Mouse (Mus musculus): ENCODE data around the gene Ppfia3. TPM values are rescaled to one million over a fixed set of nuclear protein-coding genes. Genes with fewer than 3 reads are reported as not detected.

Gene Ppfia3
- polyA plus RNA-seq, 1 experiment: 70.3 TPM

- no peak for DNase-seq (ENCODE audit: low read depth, low spot score)
These were observed 41.0 kb downstream of the Ppfia3 start for GRCm38 (mm10) chr7:45325800-45326199.

GRCm38 (mm10) chr7:45323069-45323468 is 43.8 kb downstream of the Ppfia3 start:
- DNase-seq (ENCODE audit: low read depth, low spot score): no peak
- WGBS: 29% methylated on average over 5 of the region's 5 CpGs

GRCm38 (mm10) chr7:45322245-45322644 is 44.6 kb downstream of the Ppfia3 start:
- no peak for DNase-seq (ENCODE audit: low read depth, low spot score)
- WGBS: 85% methylated on average over 4 of the region's 4 CpGs

GRCm38 (mm10) chr7:45316536-45316935 is 50.3 kb downstream of the Ppfia3 start:
- no peak for DNase-seq (ENCODE audit: low read depth, low spot score)
- WGBS: 33% methylated on average over 14 of the region's 14 CpGs

DNA sequence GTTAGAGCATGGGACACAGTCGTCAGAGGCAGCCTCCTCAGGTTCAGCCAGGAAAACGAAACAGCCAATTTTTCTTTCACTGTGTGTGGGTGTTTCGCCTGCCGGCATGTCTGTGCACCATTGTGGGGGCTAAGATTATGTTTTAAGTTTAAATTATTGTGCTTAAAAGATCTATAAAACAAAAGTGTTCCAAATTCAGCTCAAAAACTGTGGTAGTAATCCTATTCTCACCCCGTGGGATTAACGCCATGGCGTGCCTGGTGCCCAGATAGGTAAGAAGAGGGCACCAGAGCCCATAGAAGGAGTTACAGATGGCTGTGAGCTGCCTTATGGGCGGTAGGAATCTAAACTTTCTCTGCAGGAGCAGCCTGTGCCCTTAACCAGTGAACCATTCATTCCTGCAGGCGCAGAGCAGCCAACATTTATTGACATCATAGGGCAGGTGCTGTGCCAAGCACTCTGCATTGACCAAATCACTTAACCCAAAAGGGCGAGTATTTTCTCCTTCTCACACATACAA is 51.6 kb downstream of the Ppfia3 start:
- no peak for DNase-seq (ENCODE audit: low read depth, low spot score)
- 71% methylated on average over 10 of the region's 10 CpGs for WGBS

GRCm38 (mm10) chr7:45313495-45313894 is 53.3 kb downstream of the Ppfia3 start:
- WGBS: 15% methylated on average over 9 of the region's 9 CpGs

DNA sequence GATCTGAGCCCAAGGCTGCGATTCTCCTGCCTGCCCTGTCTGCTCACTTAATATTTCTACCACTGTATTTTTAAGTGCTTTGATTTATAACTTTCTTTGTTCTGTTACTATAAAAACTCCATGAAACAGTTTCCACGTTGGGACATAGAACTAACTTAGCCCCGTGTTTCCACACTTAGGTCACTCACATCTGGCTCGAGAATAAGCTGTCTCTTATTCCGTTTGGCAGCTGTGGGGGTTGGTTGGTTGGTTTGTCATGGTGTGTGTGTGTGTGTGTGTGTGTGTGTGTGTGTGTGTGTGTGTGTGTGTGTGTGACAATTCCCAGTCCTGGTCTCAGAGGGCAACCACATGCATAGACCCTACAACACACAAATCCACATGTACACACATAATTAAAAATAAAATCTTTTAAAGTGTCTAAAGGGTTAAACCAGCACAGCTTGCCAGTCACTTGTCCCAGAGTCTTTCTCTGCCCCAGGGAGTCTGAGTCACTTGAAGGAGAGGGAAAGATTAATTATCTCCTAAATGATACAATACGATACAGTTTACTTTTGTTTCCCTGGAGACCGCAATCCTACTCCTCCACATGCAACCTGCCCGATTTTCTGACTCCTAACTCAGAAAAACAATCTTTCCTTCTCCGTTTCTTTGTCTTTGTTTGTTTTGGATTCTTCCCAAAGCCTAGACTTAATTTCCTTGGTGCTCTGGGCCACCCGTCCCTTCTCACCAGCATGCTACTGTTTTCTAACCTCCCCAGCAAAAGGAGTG is 53.9 kb downstream of the Ppfia3 start:
- peak; percentile 66 for DNase-seq (ENCODE audit: low read depth, low spot score)
- WGBS: 19% methylated on average over 10 of the region's 10 CpGs

More at GRCm38 (mm10) chr7:45313495-45313894, 53.3 kb downstream of the Ppfia3 start:
- DNase-seq (ENCODE audit: low read depth, low spot score): no peak

DNA sequence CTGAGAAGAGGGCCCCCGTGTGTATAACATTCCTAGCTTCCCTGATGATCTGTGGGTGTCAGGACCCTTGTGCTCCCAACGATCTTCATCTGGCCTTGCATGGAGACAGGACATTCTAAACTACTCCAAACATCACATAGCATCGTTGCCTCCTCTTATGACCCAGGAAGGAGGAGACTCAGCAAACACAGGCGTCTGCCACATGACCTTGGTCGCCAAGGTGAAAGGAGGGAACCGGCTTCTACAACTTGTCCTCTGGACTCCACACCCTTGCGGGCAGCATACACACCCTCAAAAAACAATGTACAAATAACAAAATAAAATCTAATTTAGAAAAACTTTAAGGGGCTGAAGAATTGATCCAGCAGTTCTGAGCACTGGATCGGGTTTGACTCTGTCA is 54.8 kb downstream of the Ppfia3 start:
- 25% methylated on average over 8 of the region's 8 CpGs for WGBS
- peak; percentile 71 for DNase-seq (ENCODE audit: low read depth, low spot score)

DNA sequence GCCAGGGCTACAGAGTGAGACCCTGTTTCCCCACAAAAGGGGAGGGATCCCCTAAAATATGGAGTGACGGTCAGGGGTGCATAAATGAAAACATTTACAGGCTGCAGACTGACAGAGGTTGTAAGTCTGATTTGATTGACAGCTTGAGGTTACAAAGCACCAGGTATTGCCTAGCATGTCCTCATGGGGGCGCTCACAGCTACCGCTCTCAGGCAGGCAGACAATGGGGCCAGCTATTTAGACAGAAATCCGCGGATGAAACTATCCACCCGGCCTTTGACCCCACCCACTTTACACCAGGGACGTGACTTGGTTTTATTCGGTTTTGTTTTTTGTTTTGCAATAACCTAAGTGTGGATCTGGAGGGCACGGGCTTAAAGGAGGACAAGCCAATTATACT is 57.4 kb downstream of the Ppfia3 start:
- 12% methylated on average over 9 of the region's 9 CpGs for WGBS
- DNase-seq (ENCODE audit: low read depth, low spot score): no peak

DNA sequence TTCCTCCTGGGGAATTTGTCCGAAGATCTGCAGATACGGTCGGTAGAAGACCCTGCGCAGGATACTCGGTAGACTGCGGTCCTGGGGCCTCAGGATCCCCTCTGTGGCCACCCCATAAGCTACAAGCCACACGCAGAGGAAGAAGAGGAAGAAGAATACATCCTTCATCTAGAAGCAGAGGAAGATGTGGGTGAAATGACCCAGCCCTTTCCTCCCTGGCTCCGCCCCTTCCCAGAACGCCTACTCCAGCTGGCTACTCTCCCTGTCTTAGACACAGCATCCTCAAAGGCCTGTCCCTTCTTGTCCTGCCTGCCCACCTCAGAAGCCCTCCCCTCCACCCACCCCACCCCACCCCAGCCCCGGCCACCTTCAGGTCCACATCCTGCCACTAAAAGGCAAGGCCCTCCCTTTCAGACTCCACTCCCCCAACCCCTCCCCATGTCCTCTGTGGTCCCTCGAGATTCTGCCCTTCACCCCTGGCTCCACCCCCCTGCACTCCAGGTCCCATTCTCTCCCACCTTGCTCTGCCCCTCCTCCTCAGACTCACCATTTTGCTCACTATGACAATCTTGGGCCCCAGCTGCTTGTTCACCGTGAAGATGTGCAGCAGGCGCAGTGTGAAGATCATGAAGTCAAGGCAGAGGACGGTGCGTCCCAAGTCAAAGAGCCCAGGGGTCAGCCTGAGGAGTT is 58.1 kb downstream of the Ppfia3 start:
- 76% methylated on average over 15 of the region's 15 CpGs for WGBS
- no peak for DNase-seq (ENCODE audit: low read depth, low spot score)

- DNase-seq (ENCODE audit: low read depth, low spot score): no peak
- 13% methylated on average over 17 of the region's 17 CpGs for WGBS
These were observed 61.5 kb downstream of the Ppfia3 start for GRCm38 (mm10) chr7:45305275-45305674.

DNA sequence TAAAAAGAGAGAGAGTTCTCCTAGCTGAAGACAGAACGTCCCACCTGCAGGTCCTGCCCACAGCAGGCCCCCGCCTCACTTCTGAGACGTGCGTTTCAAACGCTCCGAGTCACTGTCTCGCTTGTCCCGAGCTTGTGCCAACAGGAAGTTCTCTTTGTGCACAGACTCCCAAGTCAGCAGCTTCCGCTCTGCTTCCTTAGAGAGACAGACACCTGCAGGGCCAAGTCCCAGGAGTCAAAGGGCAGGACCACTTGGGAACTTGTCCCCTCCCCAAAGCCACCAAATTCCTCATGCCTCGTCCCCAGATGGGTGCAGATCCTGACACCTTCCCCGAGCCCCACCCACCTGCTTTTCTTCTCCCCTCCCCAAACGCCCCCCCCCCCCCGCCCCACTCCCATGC is 62.0 kb downstream of the Ppfia3 start:
- DNase-seq (ENCODE audit: low read depth, low spot score): no peak
- whole genome bisulfite sequencing: 48% methylated on average over 12 of the region's 13 CpGs

DNA sequence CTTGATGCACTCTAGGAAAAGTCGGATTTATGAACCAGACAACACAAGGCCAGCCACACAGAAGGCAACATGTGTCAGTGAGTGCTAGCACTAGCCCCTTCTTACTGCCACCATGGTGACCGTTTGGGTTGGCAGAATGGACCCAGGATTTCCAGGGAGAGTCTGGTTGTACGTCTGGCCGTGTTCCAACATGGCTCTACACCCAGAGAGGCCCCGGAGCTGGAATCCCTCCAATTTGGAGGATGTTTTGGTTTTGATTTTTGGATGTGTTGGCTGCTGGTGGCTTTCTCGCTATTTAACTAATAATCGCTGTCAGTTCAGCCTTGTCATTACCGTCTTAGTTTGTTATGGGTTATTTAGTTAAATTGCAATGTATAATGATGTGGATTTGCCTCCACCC is 64.2 kb downstream of the Ppfia3 start:
- whole genome bisulfite sequencing: 60% methylated on average over 8 of the region's 8 CpGs
- DNase-seq (ENCODE audit: low read depth, low spot score): no peak

- no peak for DNase-seq (ENCODE audit: low read depth, low spot score)
- WGBS: 8% methylated on average over 6 of the region's 6 CpGs
These were observed 66.5 kb downstream of the Ppfia3 start for GRCm38 (mm10) chr7:45300270-45300669.

DNA sequence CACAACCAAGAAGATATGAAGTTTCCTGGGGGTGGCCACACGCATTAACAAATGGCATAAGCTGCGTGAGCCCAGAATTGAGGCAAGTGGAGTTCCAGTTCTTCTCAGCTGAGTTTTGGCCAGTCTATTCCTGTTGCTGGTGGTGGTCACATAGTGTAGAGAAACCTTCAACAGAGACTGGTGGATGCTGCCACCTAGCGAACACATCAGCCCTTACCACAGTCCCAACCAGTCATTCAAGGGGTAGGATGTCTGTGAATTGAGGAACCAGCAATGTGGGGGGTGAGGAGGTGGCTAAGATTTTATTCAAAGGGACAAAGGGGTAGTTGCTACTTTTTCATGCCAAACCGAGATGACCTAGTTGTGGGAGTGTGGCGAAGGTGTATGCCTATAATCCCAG is 67.1 kb downstream of the Ppfia3 start:
- no peak for DNase-seq (ENCODE audit: low read depth, low spot score)
- WGBS: 12% methylated on average over 5 of the region's 5 CpGs

- WGBS: 37% methylated on average over 3 of the region's 3 CpGs
- no peak for DNase-seq (ENCODE audit: low read depth, low spot score)
These were observed 69.3 kb downstream of the Ppfia3 start for GRCm38 (mm10) chr7:45297563-45297962.

- WGBS: 77% methylated on average over 1 of the region's 1 CpGs
These were observed 70.2 kb downstream of the Ppfia3 start for GRCm38 (mm10) chr7:45296626-45297025.

More at GRCm38 (mm10) chr7:45296626-45297025, 70.2 kb downstream of the Ppfia3 start:
- no peak for DNase-seq (ENCODE audit: low read depth, low spot score)
